Mouse (Mus musculus): Measurements from ENCODE around the gene Ebf1. TPM values are rescaled to one million over a fixed set of nuclear protein-coding genes. Genes with fewer than 3 reads are reported as not detected.

The Ebf1 gene
- polyA plus RNA-seq, 1 experiment from 2014 or later: 7.9 TPM

- ATAC-seq: no peak
- Histone ChIP-seq H3K9me3 (ENCODE audit: control insufficient read depth, low read length) (no peaks in the 10 kb centered on the region), H3K36me3 (ENCODE audit: control insufficient read depth, insufficient read depth, low read length) (no peaks in the 10 kb centered on the region), H3K4me2 (ENCODE audit: low read depth, low read length) (no peak overlapping the region), H3K4me3 (ENCODE audit: low read length) (no peak overlapping the region), H3K27ac (ENCODE audit: low read length) (no peak overlapping the region), H3K9ac (ENCODE audit: low read depth, low read length) (no peak overlapping the region), H3K27me3 (replicated peaks; ENCODE audit: control insufficient read depth, insufficient read depth, low read length) (no peaks in the 10 kb centered on the region), H3K4me1 (ENCODE audit: control insufficient read depth, insufficient read depth, low read length) (peaks cover 5% of the 10 kb centered on the region; the same call in 1 of the 2 replicates)
- WGBS: 55% methylated on average over 2 of the region's 2 CpGs
Observed at GRCm38 (mm10) chr11:44975151-44975550, 358.0 kb downstream of the Ebf1 start.

- Histone ChIP-seq H3K9me3 (ENCODE audit: control insufficient read depth, low read length) (no peaks in the 10 kb centered on the region), H3K4me3 (ENCODE audit: low read length) (no peak overlapping the region), H3K27ac (ENCODE audit: low read length) (no peak overlapping the region), H3K4me1 (ENCODE audit: control insufficient read depth, insufficient read depth, low read length) (peaks cover 5% of the 10 kb centered on the region; the same call in 1 of the 2 replicates), H3K9ac (ENCODE audit: low read depth, low read length) (no peak overlapping the region), H3K4me2 (ENCODE audit: low read depth, low read length) (no peak overlapping the region), H3K27me3 (replicated peaks; ENCODE audit: control insufficient read depth, insufficient read depth, low read length) (no peaks in the 10 kb centered on the region), H3K36me3 (ENCODE audit: control insufficient read depth, insufficient read depth, low read length) (no peaks in the 10 kb centered on the region)
- WGBS: 82% methylated on average over 5 of the region's 5 CpGs
- no peak for ATAC-seq
Observed at GRCm38 (mm10) chr11:44976254-44976802, 359.2 kb downstream of the Ebf1 start.

- Histone ChIP-seq H3K4me2 (ENCODE audit: low read depth, low read length) (no peak overlapping the region), H3K36me3 (ENCODE audit: control insufficient read depth, insufficient read depth, low read length) (no peaks in the 10 kb centered on the region), H3K9ac (ENCODE audit: low read depth, low read length) (no peak overlapping the region), H3K27me3 (replicated peaks; ENCODE audit: control insufficient read depth, insufficient read depth, low read length) (no peaks in the 10 kb centered on the region), H3K4me1 (ENCODE audit: control insufficient read depth, insufficient read depth, low read length) (peaks cover 5% of the 10 kb centered on the region; the same call in 1 of the 2 replicates), H3K9me3 (ENCODE audit: control insufficient read depth, low read length) (no peaks in the 10 kb centered on the region), H3K4me3 (ENCODE audit: low read length) (no peak overlapping the region), H3K27ac (ENCODE audit: low read length) (no peak overlapping the region)
- 80% methylated on average over 4 of the region's 4 CpGs for WGBS
- ATAC-seq: no peak
Observed at GRCm38 (mm10) chr11:44977921-44978397, 360.8 kb downstream of the Ebf1 start.

- Histone ChIP-seq H3K27ac (ENCODE audit: low read length) (no peak overlapping the region), H3K9me3 (ENCODE audit: control insufficient read depth, low read length) (no peaks in the 10 kb centered on the region), H3K36me3 (ENCODE audit: control insufficient read depth, insufficient read depth, low read length) (no peaks in the 10 kb centered on the region), H3K4me1 (ENCODE audit: control insufficient read depth, insufficient read depth, low read length) (peaks cover 5% of the 10 kb centered on the region; the same call in 1 of the 2 replicates), H3K27me3 (replicated peaks; ENCODE audit: control insufficient read depth, insufficient read depth, low read length) (no peaks in the 10 kb centered on the region), H3K4me2 (ENCODE audit: low read depth, low read length) (no peak overlapping the region), H3K4me3 (ENCODE audit: low read length) (no peak overlapping the region), H3K9ac (ENCODE audit: low read depth, low read length) (no peak overlapping the region)
- ATAC-seq: no peak
- 50% methylated on average over 5 of the region's 5 CpGs for WGBS
Observed at GRCm38 (mm10) chr11:44979391-44979790, 362.3 kb downstream of the Ebf1 start.

GRCm38 (mm10) chr11:44982225-44982624 lies 365.1 kb downstream of the Ebf1 start:
- Histone ChIP-seq H3K4me3 (ENCODE audit: low read length) (no peak overlapping the region), H3K27me3 (replicated peaks; ENCODE audit: control insufficient read depth, insufficient read depth, low read length) (no peaks in the 10 kb centered on the region), H3K4me2 (ENCODE audit: low read depth, low read length) (no peak overlapping the region), H3K9me3 (ENCODE audit: control insufficient read depth, low read length) (no peaks in the 10 kb centered on the region), H3K9ac (ENCODE audit: low read depth, low read length) (no peak overlapping the region), H3K4me1 (ENCODE audit: control insufficient read depth, insufficient read depth, low read length) (peaks cover 5% of the 10 kb centered on the region; the same call in 1 of the 2 replicates), H3K27ac (ENCODE audit: low read length) (no peak overlapping the region), H3K36me3 (ENCODE audit: control insufficient read depth, insufficient read depth, low read length) (no peaks in the 10 kb centered on the region)
- WGBS: 73% methylated on average over 9 of the region's 9 CpGs
- no peak for ATAC-seq

- Histone ChIP-seq H3K4me2 (ENCODE audit: low read depth, low read length) (no peak overlapping the region), H3K27me3 (replicated peaks; ENCODE audit: control insufficient read depth, insufficient read depth, low read length) (no peaks in the 10 kb centered on the region), H3K4me1 (ENCODE audit: control insufficient read depth, insufficient read depth, low read length) (peaks cover 3% of the 10 kb centered on the region; the same call in 1 of the 2 replicates), H3K36me3 (ENCODE audit: control insufficient read depth, insufficient read depth, low read length) (no peaks in the 10 kb centered on the region), H3K27ac (ENCODE audit: low read length) (no peak overlapping the region), H3K4me3 (ENCODE audit: low read length) (no peak overlapping the region), H3K9me3 (ENCODE audit: control insufficient read depth, low read length) (no peaks in the 10 kb centered on the region), H3K9ac (ENCODE audit: low read depth, low read length) (no peak overlapping the region)
- WGBS: 89% methylated on average over 6 of the region's 6 CpGs
- no peak for ATAC-seq
Observed at GRCm38 (mm10) chr11:44983961-44984360, 366.8 kb downstream of the Ebf1 start.

- 43% methylated on average over 7 of the region's 7 CpGs for WGBS
- H3K27me3 ChIP-seq (replicated peaks; ENCODE audit: control insufficient read depth, insufficient read depth, low read length): no peaks in the 10 kb centered on the region
- H3K36me3 ChIP-seq (ENCODE audit: control insufficient read depth, insufficient read depth, low read length): no peaks in the 10 kb centered on the region
Observed at GRCm38 (mm10) chr11:44984381-44984780, 367.3 kb downstream of the Ebf1 start.

GRCm38 (mm10) chr11:44987796-44988195 lies 370.7 kb downstream of the Ebf1 start:
- Histone ChIP-seq H3K36me3 (ENCODE audit: control insufficient read depth, insufficient read depth, low read length) (no peaks in the 10 kb centered on the region), H3K9me3 (ENCODE audit: control insufficient read depth, low read length) (no peaks in the 10 kb centered on the region), H3K4me3 (ENCODE audit: low read length) (no peak overlapping the region), H3K27ac (ENCODE audit: low read length) (no peak overlapping the region), H3K27me3 (replicated peaks; ENCODE audit: control insufficient read depth, insufficient read depth, low read length) (no peaks in the 10 kb centered on the region), H3K4me1 (ENCODE audit: control insufficient read depth, insufficient read depth, low read length) (no peaks in the 10 kb centered on the region), H3K9ac (ENCODE audit: low read depth, low read length) (no peak overlapping the region), H3K4me2 (ENCODE audit: low read depth, low read length) (no peak overlapping the region)
- no peak for ATAC-seq
- WGBS: 18% methylated on average over 4 of the region's 4 CpGs

More at GRCm38 (mm10) chr11:44984381-44984780, 367.3 kb downstream of the Ebf1 start:
- H3K4me1 ChIP-seq (ENCODE audit: control insufficient read depth, insufficient read depth, low read length): peaks cover 2% of the 10 kb centered on the region; the same call in 1 of the 2 replicates
- ATAC-seq: no peak
- no peaks in the 10 kb centered on the region for H3K9me3 ChIP-seq (ENCODE audit: control insufficient read depth, low read length)
- no peak overlapping the region for H3K4me2 ChIP-seq (ENCODE audit: low read depth, low read length)
- H3K9ac ChIP-seq (ENCODE audit: low read depth, low read length): no peak overlapping the region
- H3K4me3 ChIP-seq (ENCODE audit: low read length): no peak overlapping the region
- H3K27ac ChIP-seq (ENCODE audit: low read length): no peak overlapping the region

GRCm38 (mm10) chr11:45002681-45003286 lies 385.7 kb downstream of the Ebf1 start:
- Histone ChIP-seq H3K27me3 (replicated peaks; ENCODE audit: control insufficient read depth, insufficient read depth, low read length) (no peaks in the 10 kb centered on the region), H3K4me2 (ENCODE audit: low read depth, low read length) (no peak overlapping the region), H3K4me3 (ENCODE audit: low read length) (no peak overlapping the region), H3K9me3 (ENCODE audit: control insufficient read depth, low read length) (no peaks in the 10 kb centered on the region), H3K36me3 (ENCODE audit: control insufficient read depth, insufficient read depth, low read length) (no peaks in the 10 kb centered on the region), H3K9ac (ENCODE audit: low read depth, low read length) (no peak overlapping the region), H3K27ac (ENCODE audit: low read length) (no peak overlapping the region), H3K4me1 (ENCODE audit: control insufficient read depth, insufficient read depth, low read length) (no peaks in the 10 kb centered on the region)
- WGBS: 65% methylated on average over 5 of the region's 5 CpGs
- ATAC-seq: no peak
